Mouse (Mus musculus) kidney, adult 8-10 months (tissue): ENCODE measurements around the gene Dars2.

Experiments used
- DNase-seq, 2 experiments: peaks; one replicate each; pipeline ENCODE4 v3.0.0; 2022

The Dars2 gene

GRCm38 (mm10) chr1:161070352-161071271, at the start of gene Dars2, which contains the start of gene Cenpl:
TSS of gene Dars2 (minus strand) at chr1:161070658.
TSS of gene Cenpl (plus strand) at chr1:161070713.
- peak; percentile 97 for DNase-seq

- peak in 1 of 2 experiments; percentile 39 for DNase-seq
Observed at GRCm38 (mm10) chr1:161114591-161114990, 44.1 kb upstream of the Dars2 start.

GRCm38 (mm10) chr1:161109216-161109615, 38.8 kb upstream of the Dars2 start:
- DNase-seq = peak; percentile 41 to 64

- no peak for DNase-seq
Observed at GRCm38 (mm10) chr1:161103842-161104241, 33.4 kb upstream of the Dars2 start.

- DNase-seq = no peak
Observed at GRCm38 (mm10) chr1:161099721-161100405, 29.4 kb upstream of the Dars2 start.

- DNase-seq = no peak
Observed at GRCm38 (mm10) chr1:161077243-161077642, 6.8 kb upstream of the Dars2 start.

GRCm38 (mm10) chr1:161076238-161076637, 5.8 kb upstream of the Dars2 start:
- peak; percentile 67 to 71 for DNase-seq

- no peak for DNase-seq
Observed at GRCm38 (mm10) chr1:161071272-161071620, 788 bp upstream of the Dars2 start.

- no peak for DNase-seq
Observed at GRCm38 (mm10) chr1:161063351-161063750, 7.1 kb downstream of the Dars2 start.

GRCm38 (mm10) chr1:161057164-161057563, 13.3 kb downstream of the Dars2 start:
- no peak for DNase-seq

GRCm38 (mm10) chr1:161046972-161047371, 23.5 kb downstream of the Dars2 start:
- no peak for DNase-seq

- no peak for DNase-seq
Observed at GRCm38 (mm10) chr1:161041261-161042020, 29.0 kb downstream of the Dars2 start.

- no peak for DNase-seq
Observed at GRCm38 (mm10) chr1:161040855-161041254, 29.6 kb downstream of the Dars2 start.

GRCm38 (mm10) chr1:161040426-161040770, 30.1 kb downstream of the Dars2 start:
- DNase-seq = no peak

GRCm38 (mm10) chr1:161039741-161040425, 30.6 kb downstream of the Dars2 start:
- DNase-seq = no peak

GRCm38 (mm10) chr1:161038968-161039721, 31.3 kb downstream of the Dars2 start:
- no peak for DNase-seq

GRCm38 (mm10) chr1:161038004-161038403, 32.5 kb downstream of the Dars2 start:
- DNase-seq = no peak

- no peak for DNase-seq
Observed at GRCm38 (mm10) chr1:161037599-161037998, 32.9 kb downstream of the Dars2 start.

- no peak for DNase-seq
Observed at GRCm38 (mm10) chr1:161037026-161037425, 33.4 kb downstream of the Dars2 start.

GRCm38 (mm10) chr1:161036411-161036841, 34.0 kb downstream of the Dars2 start:
- no peak for DNase-seq

- peak in 1 of 2 experiments; percentile 14 for DNase-seq
Observed at GRCm38 (mm10) chr1:161035786-161036404, 34.6 kb downstream of the Dars2 start.
